Mouse (Mus musculus): Measurements from ENCODE around the gene Unc5cl.

DNA sequence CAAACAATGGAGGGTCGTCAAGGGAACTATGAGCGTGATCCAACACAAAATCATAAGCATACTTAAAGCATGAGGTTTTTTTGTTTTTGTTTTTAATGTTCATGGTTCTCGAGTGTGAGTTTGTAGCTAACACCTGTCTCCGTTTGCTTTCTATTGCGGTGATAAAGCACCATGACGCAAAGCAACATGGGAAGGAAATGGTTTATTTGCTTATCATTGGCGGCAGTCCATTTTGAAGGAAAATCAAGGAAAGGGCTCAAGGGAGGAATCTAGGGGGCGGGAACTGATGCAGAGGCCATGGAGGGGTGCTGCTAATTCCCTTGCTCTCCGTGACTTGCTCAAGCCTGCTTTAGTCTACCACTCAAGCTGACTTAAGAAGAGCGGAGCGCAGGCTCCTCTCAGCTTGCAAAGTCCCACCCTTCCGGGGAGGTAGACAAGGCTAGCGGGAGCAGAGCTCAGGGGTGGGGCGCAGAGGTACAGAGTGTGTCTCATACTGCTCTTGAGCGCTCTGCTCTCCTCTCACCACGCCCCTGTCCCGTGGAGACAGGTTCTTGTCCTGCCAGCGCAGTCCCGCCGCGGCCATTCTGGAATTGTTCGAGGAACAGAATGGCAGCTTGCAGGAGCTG, 12.2 kb downstream of the Unc5cl start:
- TF ChIP-seq POLR2A (IDR thresholded peaks at IDR 0.05; ENCODE audit: low read depth, low read length) (no peak), CTCF (conservative IDR thresholded peaks at IDR 0.05; ENCODE audit: insufficient read depth, insufficient read length, low read depth, low read length) (no peak)

All from kidney, adult 2 months (tissue).